ENCODE assay signal across 8 mouse cellular contexts in the genomic region with DNA sequence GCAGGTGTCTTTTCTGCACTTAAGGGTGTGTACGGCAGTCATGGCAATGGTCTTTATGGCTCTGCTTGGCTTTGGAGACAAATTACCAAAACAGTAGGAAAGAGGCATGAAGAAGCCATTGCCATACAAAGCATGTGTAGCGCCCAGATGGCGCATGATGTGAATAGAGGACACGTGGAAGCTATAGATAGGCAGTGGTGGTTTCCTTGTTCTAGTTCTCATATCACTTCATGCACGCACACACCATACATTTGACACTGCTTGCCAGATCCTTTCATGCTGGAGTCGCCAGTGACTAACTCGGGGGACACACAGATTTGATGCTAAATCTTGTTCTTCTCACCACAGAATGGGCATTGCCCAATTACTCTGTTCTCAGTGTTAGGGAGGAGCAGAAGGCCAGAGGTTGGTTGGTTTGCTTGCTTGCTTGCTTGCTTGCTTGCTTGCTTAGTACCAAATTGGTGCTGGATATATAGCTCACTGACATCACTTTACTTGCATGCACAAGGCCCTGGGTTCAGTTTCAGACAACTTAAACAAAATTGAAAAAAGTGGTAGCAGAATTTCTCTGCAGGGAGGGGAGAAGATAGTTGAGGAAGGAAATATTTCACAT. TPM values are rescaled to one million over a fixed set of nuclear protein-coding genes. Genes with fewer than 3 reads are reported as not detected.
DNase-seq lines count a peak whose midpoint lies in the region; ATAC-seq and TF ChIP-seq lines count a peak whose summit lies in the region.

A gene (plus strand): TSS at position 563 of the 613 bp plus-strand sequence.

- no peak for DNase-seq in heart, postnatal 0 days (ENCODE audit: low spot score)
- DNase-seq in heart, adult 8-10 months (ENCODE audit: low spot score): no peak
- DNase-seq in brain, adult 2 months (ENCODE audit: low read depth, low spot score): peak; percentile 43
- no peak for DNase-seq in cerebellum, adult 11 months
- DNase-seq in c-Kit-positive CD71-positive TER-119-positive erythroid progenitor cells, embryonic 14.5 days (ENCODE audit: low spot score): no peak
- no peak for DNase-seq in kidney, postnatal 10 days

- 85% methylated on average over 7 of the region's 7 CpGs for WGBS in heart, postnatal 0 days
- 89% methylated on average over 7 of the region's 7 CpGs for WGBS in intestine, embryonic 16.5 days
- WGBS in midbrain, embryonic 12.5 days: 91% methylated on average over 7 of the region's 7 CpGs

- peak within 1 kb of the TSS; percentile 100; the same call in 1 of the 2 replicates for H3K4me2 ChIP-seq in heart, postnatal 0 days (ENCODE audit: low read depth, low read length)
- peak within 1 kb of the TSS; percentile 99 for H3K4me2 ChIP-seq in intestine, embryonic 16.5 days (ENCODE audit: low read depth, low read length)
- H3K4me2 ChIP-seq in midbrain, embryonic 12.5 days (replicated peaks): peak within 1 kb of the TSS; percentile 99

- H3K4me3 ChIP-seq in heart, postnatal 0 days (ENCODE audit: low read depth, low read length): no peak within 1 kb of the TSS
- H3K4me3 ChIP-seq in intestine, embryonic 16.5 days (ENCODE audit: low read length): peak within 1 kb of the TSS; percentile 74; the same call in 1 of the 2 replicates
- peak within 1 kb of the TSS; percentile 69; the same call in 1 of the 2 replicates for H3K4me3 ChIP-seq in midbrain, embryonic 12.5 days

- no peak within 1 kb of the TSS for H3K27ac ChIP-seq in heart, postnatal 0 days (ENCODE audit: low read depth)
- H3K27ac ChIP-seq in intestine, embryonic 16.5 days (ENCODE audit: low read length): no peak within 1 kb of the TSS
- H3K27ac ChIP-seq in midbrain, embryonic 12.5 days (replicated peaks): no peak within 1 kb of the TSS

- TF ChIP-seq CTCF in heart, postnatal 0 days (IDR thresholded peaks at IDR 0.05; ENCODE audit: low read depth): no peak

- no peaks in the 10 kb centered on the region for H3K9me3 ChIP-seq in heart, postnatal 0 days (replicated peaks; ENCODE audit: control insufficient read depth, low read length)
- H3K9me3 ChIP-seq in intestine, embryonic 16.5 days (ENCODE audit: control insufficient read depth, low read length): no peaks in the 10 kb centered on the region
- no peaks in the 10 kb centered on the region for H3K9me3 ChIP-seq in midbrain, embryonic 12.5 days

- no peak for ATAC-seq in heart, postnatal 0 days (ENCODE audit: insufficient read depth, low read depth)
- no peak for ATAC-seq in intestine, embryonic 16.5 days
- ATAC-seq in midbrain, embryonic 12.5 days (ENCODE audit: low FRiP score, low read depth): no peak

- TF ChIP-seq EP300 in heart, postnatal 0 days (IDR thresholded peaks at IDR 0.05; ENCODE audit: low read depth): no peak

- no peak within 1 kb of the TSS for H3K9ac ChIP-seq in heart, postnatal 0 days (replicated peaks; ENCODE audit: low read depth, low read length)
- no peak within 1 kb of the TSS for H3K9ac ChIP-seq in intestine, embryonic 16.5 days (ENCODE audit: low read depth, low read length)
- H3K9ac ChIP-seq in midbrain, embryonic 12.5 days (replicated peaks): no peak within 1 kb of the TSS

- peaks cover 14% of the 10 kb centered on the region for H3K4me1 ChIP-seq in heart, postnatal 0 days (ENCODE audit: control insufficient read depth, insufficient read depth)
- peaks cover 11% of the 10 kb centered on the region for H3K4me1 ChIP-seq in intestine, embryonic 16.5 days (ENCODE audit: control insufficient read depth, insufficient read depth, low read length)
- peaks cover 17% of the 10 kb centered on the region for H3K4me1 ChIP-seq in midbrain, embryonic 12.5 days

- peaks cover 11% of the 10 kb centered on the region; the same call in 1 of the 2 replicates for H3K27me3 ChIP-seq in heart, postnatal 0 days (ENCODE audit: control insufficient read depth, insufficient read depth, low read length)
- H3K27me3 ChIP-seq in intestine, embryonic 16.5 days (replicated peaks; ENCODE audit: control insufficient read depth, insufficient read depth, low read length): peaks cover 4% of the 10 kb centered on the region; the same call in 1 of the 2 replicates
- peaks cover 6% of the 10 kb centered on the region; the same call in 1 of the 2 replicates for H3K27me3 ChIP-seq in midbrain, embryonic 12.5 days

- H3K36me3 ChIP-seq in heart, postnatal 0 days (replicated peaks; ENCODE audit: control insufficient read depth, insufficient read depth, low read length): peaks cover 8% of the 10 kb centered on the region
- H3K36me3 ChIP-seq in intestine, embryonic 16.5 days (ENCODE audit: control insufficient read depth, insufficient read depth, low read length): 0 out of 2 replicates have a peak, but pooled peaks cover 8% of the 10 kb centered on the region
- peaks cover 32% of the 10 kb centered on the region for H3K36me3 ChIP-seq in midbrain, embryonic 12.5 days

RNA-seq across cellular contexts. Expression of the gene that starts here (rescaled TPM):
- total RNA-seq in heart, postnatal 0 days (2014; rRNA removed; ENCODE audit: low replicate concordance): 0.19 and 1.1 TPM in 2 replicates
- polyA plus RNA-seq in heart, postnatal 0 days (2015; fragmentation: Nextera tagmentation; extraction: Ambion mirVana): 0.71 and 1.1 TPM in 2 replicates
- under 1 TPM; 0.12 to 0.41 (median 0.19) TPM for total RNA-seq in heart, adult 8-10 months (2022)
- 2.4 and 2.7 TPM in 2 replicates for polyA plus RNA-seq in intestine, embryonic 16.5 days (2015; fragmentation: Nextera tagmentation; extraction: Ambion mirVana)
- 25.3 and 31.3 TPM in 2 replicates for polyA plus RNA-seq in midbrain, embryonic 12.5 days (2016; fragmentation: Nextera tagmentation; extraction: Ambion mirVana)
